Mouse (Mus musculus) lung, postnatal 36 days (tissue): ENCODE measurements at regions not wholly inside any gene's neighbourhood (a gene's known extent, or its start where the extent isn't known, plus 50 kb on each side); places are given as distances from the start of the nearest gene placed in this dataset.

Experiments
- DNase-seq: peaks from one replicate; pipeline ENCODE4 v3.0.0; 2022; ENCODE audit warnings: mixed read lengths

GRCm38 (mm10) chr17:85818098-85818855 is 130.2 kb upstream of the Six2 start:
- no peak for DNase-seq

- DNase-seq = no peak
These were observed 128.4 kb upstream of the Six2 start for GRCm38 (mm10) chr17:85816521-85816920.

GRCm38 (mm10) chr17:85816056-85816455 is 128.0 kb upstream of the Six2 start:
- DNase-seq = no peak

GRCm38 (mm10) chr17:85808580-85808979 is 120.5 kb upstream of the Six2 start:
- no peak for DNase-seq

GRCm38 (mm10) chr17:85805726-85806359 is 117.8 kb upstream of the Six2 start:
- no peak for DNase-seq

GRCm38 (mm10) chr17:85804631-85805030 is 116.6 kb upstream of the Six2 start:
- no peak for DNase-seq

- DNase-seq = no peak
These were observed 113.7 kb upstream of the Six2 start for GRCm38 (mm10) chr17:85801734-85802133.

- DNase-seq = no peak
These were observed 113.1 kb upstream of the Six2 start for GRCm38 (mm10) chr17:85801079-85801605.

- no peak for DNase-seq
These were observed 112.4 kb upstream of the Six2 start for GRCm38 (mm10) chr17:85800357-85801078.

GRCm38 (mm10) chr17:85799865-85800356 is 111.8 kb upstream of the Six2 start:
- no peak for DNase-seq

GRCm38 (mm10) chr17:85799081-85799864 is 111.2 kb upstream of the Six2 start:
- DNase-seq = no peak

GRCm38 (mm10) chr17:85797755-85798154 is 109.7 kb upstream of the Six2 start:
- DNase-seq = no peak

- no peak for DNase-seq
These were observed 107.7 kb upstream of the Six2 start for GRCm38 (mm10) chr17:85795820-85796219.

GRCm38 (mm10) chr17:85785625-85786294 is 97.7 kb upstream of the Six2 start:
- no peak for DNase-seq

GRCm38 (mm10) chr17:85780477-85780876 is 92.4 kb upstream of the Six2 start:
- DNase-seq = no peak

GRCm38 (mm10) chr17:85776876-85777275 is 88.8 kb upstream of the Six2 start:
- no peak for DNase-seq

GRCm38 (mm10) chr17:85768341-85768740 is 80.3 kb upstream of the Six2 start:
- DNase-seq = no peak

GRCm38 (mm10) chr17:85767201-85767862 is 79.3 kb upstream of the Six2 start:
- no peak for DNase-seq

- no peak for DNase-seq
These were observed 78.5 kb upstream of the Six2 start for GRCm38 (mm10) chr17:85766556-85766955.

- DNase-seq = no peak
These were observed 70.6 kb upstream of the Six2 start for GRCm38 (mm10) chr17:85758581-85759098.

- DNase-seq = no peak
These were observed 69.6 kb upstream of the Six2 start for GRCm38 (mm10) chr17:85757647-85758046.
